Mouse (Mus musculus) heart, embryonic 10.5 days (tissue): ENCODE results near the gene Psat1. TPM values are rescaled to one million over a fixed set of nuclear protein-coding genes. Genes with fewer than 3 reads are reported as not detected.

Experiments used
- DNase-seq: peaks from one replicate; pipeline ENCODE4 v3.0.0-alpha.2; 2017; ENCODE audit warnings: low spot score
- H3K27ac ChIP-seq: fragments of 300-500 bp; sonication (generic); 2 replicates; pipeline ENCODE4 v1.5.1; 2016; ENCODE audit warnings: mild to moderate bottlenecking
- H3K27me3 ChIP-seq: fragments of 300-500 bp; sonication (generic); 2 replicates; pipeline ENCODE4 v1.6.1; 2016; ENCODE audit warnings: mild to moderate bottlenecking; ENCODE audit not compliant: poor library complexity, insufficient read depth, severe bottlenecking
- H3K36me3 ChIP-seq: fragments of 300-500 bp; sonication (generic); 2 replicates; pipeline ENCODE4 v1.6.1; 2016; ENCODE audit warnings: mild to moderate bottlenecking, moderate library complexity
- H3K4me1 ChIP-seq: fragments of 300-500 bp; sonication (generic); 2 replicates; pipeline ENCODE4 v1.6.1; 2016; ENCODE audit warnings: mild to moderate bottlenecking
- H3K4me3 ChIP-seq: fragments of 300-500 bp; sonication (generic); 2 replicates; pipeline ENCODE4 v1.5.1; 2016; ENCODE audit warnings: mild to moderate bottlenecking, moderate library complexity
- H3K9me3 ChIP-seq: fragments of 300-500 bp; sonication (generic); 2 replicates; pipeline ENCODE4 v1.6.1; 2016; ENCODE audit warnings: mild to moderate bottlenecking, moderate library complexity
- whole genome bisulfite sequencing: fragments of 180-500 bp; shearing (Covaris S2); methylation state at CpG from one replicate; pipeline ENCODE4 v1.1.7; 2016; 5-methylcytosine and 5-hydroxymethylcytosine counted together
- polyA plus RNA-seq: library from polyadenylated mRNA; unstranded; fragments of >200 nt; fragmentation: Nextera tagmentation; extraction: Ambion mirVana; gene quantifications from 2 replicates; pipeline ENCODE4 v1.2.1, GENCODE M21; 2016

Gene Psat1
- 56.5 and 88.5 TPM in 2 replicates for polyA plus RNA-seq

DNA sequence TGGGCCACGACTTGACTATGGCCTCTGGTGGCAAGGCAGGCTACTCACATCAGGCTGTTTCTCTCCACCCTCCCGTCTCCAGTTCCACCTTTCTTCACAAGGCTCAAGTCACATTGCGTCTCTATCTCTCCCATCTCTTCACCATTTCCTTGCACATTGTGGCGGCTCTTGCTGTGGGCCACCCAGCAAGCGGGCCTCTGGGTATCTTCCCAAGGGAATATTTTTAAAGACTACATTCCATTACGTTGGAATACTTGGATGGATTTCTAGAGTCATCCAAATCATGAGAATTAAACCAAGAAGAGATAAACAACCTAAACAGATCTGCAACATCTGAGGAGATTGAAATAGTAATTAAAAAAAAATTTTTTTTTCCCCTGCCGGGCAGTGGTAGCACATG lies at the start of gene Psat1:
Gene Psat1, minus strand, starts transcription at position 101 of the 400 bp plus-strand sequence.
- Histone ChIP-seq H3K9me3 (no peaks in the 10 kb centered on the region), H3K36me3 (no peaks in the 10 kb centered on the region), H3K4me1 (no peaks in the 10 kb centered on the region), H3K27ac (no peak within 1 kb of the TSS), H3K27me3 (no peaks in the 10 kb centered on the region), H3K4me3 (no peak within 1 kb of the TSS)
- 78% methylated on average over 7 of the region's 7 CpGs for WGBS
- DNase-seq, result no peak

DNA sequence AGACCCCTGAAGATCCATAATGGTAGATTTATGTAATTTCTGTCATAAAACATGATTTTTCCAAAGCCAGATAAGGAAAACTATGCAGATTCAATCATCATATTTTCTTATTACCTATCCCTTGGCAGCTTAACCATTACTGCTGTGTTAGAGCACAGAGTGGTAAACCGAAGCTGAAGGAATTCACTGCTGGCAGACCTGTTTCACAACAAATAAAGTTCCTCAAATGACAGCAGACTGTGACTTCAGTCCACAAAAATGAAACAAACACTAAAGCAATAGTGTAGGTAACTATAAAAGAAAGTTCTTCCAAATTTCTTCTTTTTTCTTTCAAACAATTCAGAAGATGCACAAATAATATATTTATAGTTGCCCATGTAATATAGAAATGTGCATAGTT lies 43.0 kb upstream of the Psat1 start:
- Histone ChIP-seq H3K27me3 (no peaks in the 10 kb centered on the region), H3K27ac (no peak overlapping the region), H3K36me3 (peaks cover 5% of the 10 kb centered on the region; the same call in 1 of the 2 replicates), H3K4me1 (no peaks in the 10 kb centered on the region), H3K4me3 (no peak overlapping the region), H3K9me3 (no peaks in the 10 kb centered on the region)
- 71% methylated on average over 1 of the region's 1 CpGs for WGBS
- DNase-seq, result no peak

DNA sequence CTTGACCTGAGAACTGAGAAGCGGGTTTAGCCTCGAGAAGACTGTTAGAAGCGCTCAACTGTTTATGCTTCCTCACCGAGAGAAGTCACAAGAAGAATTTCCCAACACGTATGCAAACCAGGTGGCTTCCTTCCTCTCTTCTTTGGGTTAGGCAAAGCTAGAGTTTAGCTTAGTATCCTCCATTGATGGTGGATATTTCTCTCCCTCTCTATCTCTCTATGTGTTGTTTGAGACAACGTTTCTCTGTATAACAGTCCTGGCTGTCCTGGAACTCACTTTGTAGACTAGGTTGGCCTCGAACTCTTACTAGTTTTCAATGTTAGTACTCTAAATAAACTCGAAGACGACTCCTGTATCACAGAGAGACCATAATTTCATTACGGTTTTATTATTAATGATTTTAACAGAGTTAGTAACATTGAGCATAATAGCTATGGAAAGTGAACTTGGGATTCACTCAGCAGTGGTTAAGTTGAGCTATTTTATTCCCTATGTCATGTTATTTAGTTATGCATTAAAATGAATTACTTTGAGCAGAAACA lies 38.1 kb upstream of the Psat1 start:
- Histone ChIP-seq H3K27me3 (no peaks in the 10 kb centered on the region), H3K9me3 (no peaks in the 10 kb centered on the region), H3K36me3 (peaks cover 8% of the 10 kb centered on the region; the same call in 1 of the 2 replicates), H3K27ac (peak overlapping the region; percentile 95), H3K4me3 (peak overlapping the region; percentile 85), H3K4me1 (no peaks in the 10 kb centered on the region)
- WGBS, result 29% methylated on average over 10 of the region's 10 CpGs
- DNase-seq, result no peak

DNA sequence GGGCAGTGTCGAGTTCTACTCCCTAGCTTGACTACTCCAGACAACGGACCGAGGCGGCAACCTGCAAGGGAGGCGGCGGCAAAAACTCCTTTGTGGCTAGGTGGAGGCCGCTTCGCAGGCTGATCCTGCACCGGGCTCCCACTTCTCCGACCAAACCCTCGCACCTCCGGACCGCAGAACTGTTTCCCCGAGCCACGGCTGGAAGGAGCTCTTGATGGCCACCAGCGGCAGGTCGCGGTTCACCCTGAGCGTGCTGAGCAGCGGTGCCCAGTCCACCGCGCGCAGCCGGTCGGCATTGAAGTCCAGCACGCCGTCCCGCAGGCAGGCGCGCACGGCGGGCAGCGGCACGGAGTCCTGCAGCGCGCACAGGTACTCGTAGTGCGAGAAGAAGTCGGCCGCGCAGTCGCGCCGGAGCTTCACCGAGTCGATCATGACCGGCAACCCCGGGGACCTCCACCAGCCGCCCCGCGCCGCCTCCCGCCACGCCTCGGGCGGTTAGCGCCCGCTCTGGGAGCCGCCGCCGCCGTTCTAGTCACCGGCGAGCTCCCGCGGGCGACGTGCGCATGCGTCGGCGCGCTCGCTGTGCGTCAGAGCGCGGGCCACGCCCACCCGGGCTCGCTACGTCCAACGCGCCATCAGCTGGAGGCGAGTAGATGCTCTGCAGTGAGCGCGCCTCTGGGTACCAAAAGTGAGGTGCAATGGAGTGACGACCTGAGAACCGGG lies 37.5 kb upstream of the Psat1 start, which contains the start of gene Cep78:
Gene Cep78, minus strand, starts transcription at position 541 of the 723 bp plus-strand sequence.
- Histone ChIP-seq H3K4me1 (no peaks in the 10 kb centered on the region), H3K4me3 (peak within 1 kb of the TSS; percentile 85), H3K27ac (peak within 1 kb of the TSS; percentile 95), H3K36me3 (peaks cover 12% of the 10 kb centered on the region; the same call in 1 of the 2 replicates), H3K27me3 (no peaks in the 10 kb centered on the region), H3K9me3 (no peaks in the 10 kb centered on the region)
- WGBS, result under 1% methylated on average over 84 of the region's 88 CpGs
- DNase-seq, result peak; percentile 95

DNA sequence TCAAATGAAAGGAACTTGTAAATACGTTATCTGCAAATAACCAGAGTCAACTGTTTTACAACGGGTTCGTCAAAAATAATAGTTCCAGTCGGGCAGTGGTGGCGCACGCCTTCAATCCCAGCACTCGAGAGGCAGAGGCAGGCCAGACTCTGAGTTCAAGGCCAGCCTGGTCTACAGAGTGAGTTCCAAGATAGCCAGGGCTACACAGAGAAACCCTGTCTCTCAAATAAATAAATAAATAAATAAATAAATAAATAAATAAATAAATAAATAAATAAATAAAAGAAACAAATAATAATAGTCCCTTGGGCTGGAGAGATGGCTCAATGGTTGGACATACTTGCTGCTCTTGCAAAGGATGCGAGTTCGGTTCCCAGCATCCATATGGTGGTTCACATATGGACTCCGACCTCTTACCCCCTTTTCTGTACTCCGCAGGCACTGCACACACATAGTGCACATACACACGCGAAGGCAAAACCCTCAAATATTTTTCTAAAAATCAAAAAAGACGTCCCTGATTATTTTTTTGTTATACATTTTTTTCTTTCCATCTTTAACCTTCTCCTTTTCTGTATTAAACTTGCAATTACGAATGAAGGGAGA lies 36.7 kb upstream of the Psat1 start:
- Histone ChIP-seq H3K9me3 (no peaks in the 10 kb centered on the region), H3K27ac (peak overlapping the region; percentile 95), H3K36me3 (peaks cover 14% of the 10 kb centered on the region), H3K27me3 (no peaks in the 10 kb centered on the region), H3K4me1 (no peaks in the 10 kb centered on the region), H3K4me3 (peak overlapping the region; percentile 85)
- WGBS, result 49% methylated on average over 15 of the region's 15 CpGs
- no peak for DNase-seq

DNA sequence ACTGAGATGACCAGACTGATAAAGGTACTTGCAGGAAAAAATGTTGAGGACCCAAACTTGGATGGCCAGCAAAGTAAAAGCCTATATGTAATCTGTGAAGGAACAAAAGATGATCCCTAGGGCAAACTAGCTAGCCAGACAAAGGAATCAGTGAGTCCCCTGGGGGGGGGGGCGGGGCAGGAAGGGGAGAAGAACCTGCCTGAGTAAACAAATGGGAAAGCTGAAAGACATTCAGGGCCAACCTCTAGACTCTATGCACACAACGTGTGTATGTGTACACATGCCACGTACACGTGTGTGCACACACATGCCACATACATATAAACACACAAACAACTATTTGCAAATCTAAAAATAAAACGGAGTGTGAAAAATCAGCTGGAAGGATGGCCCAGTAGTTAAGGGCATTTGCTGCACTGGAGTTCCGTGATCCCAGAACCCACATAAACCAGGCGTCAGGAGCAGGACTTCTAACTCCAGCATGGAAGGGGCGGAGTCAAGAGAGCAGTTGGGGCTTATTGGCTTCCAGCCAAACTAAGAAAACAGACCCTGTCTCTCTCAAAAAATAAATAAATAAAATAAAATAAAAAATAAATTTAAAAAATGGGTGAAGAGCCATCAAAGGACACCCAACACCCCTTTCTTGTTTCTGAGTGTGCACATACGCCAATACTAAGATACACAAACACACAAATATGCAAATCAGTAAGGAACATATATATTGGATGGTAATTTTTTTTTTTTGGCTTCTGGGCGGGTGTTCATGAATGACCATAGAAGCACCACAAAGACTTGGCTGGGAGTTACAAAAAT lies 36.0 kb upstream of the Psat1 start:
- peaks cover 19% of the 10 kb centered on the region for H3K36me3 ChIP-seq
- H3K27ac ChIP-seq, result no peak overlapping the region
- no peaks in the 10 kb centered on the region for H3K4me1 ChIP-seq
- H3K9me3 ChIP-seq, result no peaks in the 10 kb centered on the region
- H3K27me3 ChIP-seq, result no peaks in the 10 kb centered on the region
- no peak for DNase-seq
- 56% methylated on average over 10 of the region's 10 CpGs for WGBS
- no peak overlapping the region for H3K4me3 ChIP-seq

DNA sequence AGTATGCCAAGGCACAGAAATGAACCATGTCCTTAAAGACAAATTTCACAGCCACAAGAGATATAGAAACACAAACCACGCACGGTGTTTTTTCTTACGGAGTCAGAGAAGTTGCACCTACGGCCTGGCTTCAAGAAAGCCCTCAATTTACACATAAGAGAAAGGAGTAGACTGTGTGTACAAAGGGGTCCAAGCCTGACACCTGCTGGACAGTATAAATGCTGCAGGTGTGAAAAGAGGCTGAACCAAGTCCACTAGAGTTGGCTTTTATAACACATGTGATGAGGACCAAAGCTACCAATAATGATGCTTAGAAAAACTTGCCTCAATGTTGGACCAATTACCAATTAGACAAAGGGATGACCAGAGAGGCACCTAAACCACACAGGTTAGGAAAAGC lies 34.7 kb upstream of the Psat1 start:
- no peak overlapping the region for H3K27ac ChIP-seq
- no peak for DNase-seq
- H3K9me3 ChIP-seq, result no peaks in the 10 kb centered on the region
- no peaks in the 10 kb centered on the region for H3K27me3 ChIP-seq
- no peak overlapping the region for H3K4me3 ChIP-seq
- WGBS, result 67% methylated on average over 4 of the region's 4 CpGs
- H3K4me1 ChIP-seq, result no peaks in the 10 kb centered on the region
- H3K36me3 ChIP-seq, result peaks cover 26% of the 10 kb centered on the region

DNA sequence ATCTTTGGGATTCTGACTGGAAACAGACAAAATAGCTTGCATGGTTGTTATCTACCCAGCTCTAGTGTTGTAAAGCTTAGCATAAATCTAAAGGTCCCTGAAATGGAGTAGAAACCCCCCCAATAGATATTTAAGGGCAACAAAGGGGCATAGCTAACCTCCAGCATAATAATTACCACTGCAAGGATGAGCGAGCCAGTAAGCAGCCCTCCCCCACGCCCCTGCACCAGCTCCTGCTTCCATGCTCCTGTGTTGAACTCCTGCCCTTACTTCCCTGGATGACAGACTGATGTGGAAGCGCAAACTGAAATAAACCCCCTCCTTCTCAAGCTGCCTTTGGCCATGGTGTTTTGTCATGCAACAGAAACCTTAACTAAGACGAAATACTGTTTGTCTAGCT lies 26.2 kb upstream of the Psat1 start:
- Histone ChIP-seq H3K4me3 (no peak overlapping the region), H3K9me3 (no peaks in the 10 kb centered on the region), H3K36me3 (peaks cover 80% of the 10 kb centered on the region), H3K4me1 (0 out of 2 replicates have a peak, but pooled peaks cover 8% of the 10 kb centered on the region), H3K27ac (no peak overlapping the region), H3K27me3 (no peaks in the 10 kb centered on the region)
- DNase-seq, result no peak
- 76% methylated on average over 4 of the region's 4 CpGs for WGBS

DNA sequence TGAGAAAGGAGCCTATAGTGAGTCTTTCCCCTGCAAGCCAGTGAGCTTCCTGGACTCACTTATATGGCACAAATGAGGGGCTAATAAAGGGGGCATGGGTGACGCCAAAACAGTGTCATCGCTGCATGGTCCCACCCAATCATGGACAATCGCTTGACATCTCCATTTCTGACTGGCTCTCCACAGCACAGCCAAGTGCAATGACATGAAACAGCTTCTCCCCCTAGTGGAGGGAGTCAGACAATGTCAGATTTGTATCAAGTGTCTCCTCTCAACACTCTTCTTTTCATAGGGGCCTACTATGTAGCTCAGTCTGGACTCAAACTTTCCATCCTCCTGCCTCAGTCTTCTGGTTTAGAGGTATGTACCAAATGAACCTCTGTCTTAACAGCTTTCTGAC lies 17.9 kb upstream of the Psat1 start:
- Histone ChIP-seq H3K9me3 (no peaks in the 10 kb centered on the region), H3K4me3 (no peak overlapping the region), H3K4me1 (no peaks in the 10 kb centered on the region), H3K36me3 (peaks cover 53% of the 10 kb centered on the region), H3K27me3 (no peaks in the 10 kb centered on the region), H3K27ac (no peak overlapping the region)
- WGBS, result 64% methylated on average over 3 of the region's 3 CpGs
- no peak for DNase-seq

DNA sequence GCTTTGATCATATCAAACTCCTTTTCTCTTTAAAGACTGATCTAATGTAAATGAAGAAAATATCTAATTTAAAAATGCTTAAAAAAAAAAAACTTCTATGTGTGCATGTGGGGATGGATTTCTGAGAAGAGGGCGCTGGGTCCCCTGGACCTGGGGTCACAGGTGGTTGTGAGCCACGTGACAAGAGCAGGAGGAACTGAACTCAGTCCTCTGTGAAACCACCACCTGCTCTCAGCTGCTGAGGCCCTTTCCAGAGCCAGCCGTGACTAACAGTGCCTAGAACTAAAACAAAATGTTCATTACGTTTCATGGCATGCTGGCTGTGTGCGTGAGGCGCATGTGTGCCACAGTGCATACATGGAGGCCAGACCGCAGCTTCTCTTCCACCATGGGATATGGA lies 17.4 kb upstream of the Psat1 start:
- Histone ChIP-seq H3K4me1 (no peaks in the 10 kb centered on the region), H3K27me3 (no peaks in the 10 kb centered on the region), H3K4me3 (no peak overlapping the region), H3K27ac (no peak overlapping the region), H3K36me3 (peaks cover 51% of the 10 kb centered on the region), H3K9me3 (no peaks in the 10 kb centered on the region)
- no peak for DNase-seq
- 88% methylated on average over 7 of the region's 7 CpGs for WGBS

DNA sequence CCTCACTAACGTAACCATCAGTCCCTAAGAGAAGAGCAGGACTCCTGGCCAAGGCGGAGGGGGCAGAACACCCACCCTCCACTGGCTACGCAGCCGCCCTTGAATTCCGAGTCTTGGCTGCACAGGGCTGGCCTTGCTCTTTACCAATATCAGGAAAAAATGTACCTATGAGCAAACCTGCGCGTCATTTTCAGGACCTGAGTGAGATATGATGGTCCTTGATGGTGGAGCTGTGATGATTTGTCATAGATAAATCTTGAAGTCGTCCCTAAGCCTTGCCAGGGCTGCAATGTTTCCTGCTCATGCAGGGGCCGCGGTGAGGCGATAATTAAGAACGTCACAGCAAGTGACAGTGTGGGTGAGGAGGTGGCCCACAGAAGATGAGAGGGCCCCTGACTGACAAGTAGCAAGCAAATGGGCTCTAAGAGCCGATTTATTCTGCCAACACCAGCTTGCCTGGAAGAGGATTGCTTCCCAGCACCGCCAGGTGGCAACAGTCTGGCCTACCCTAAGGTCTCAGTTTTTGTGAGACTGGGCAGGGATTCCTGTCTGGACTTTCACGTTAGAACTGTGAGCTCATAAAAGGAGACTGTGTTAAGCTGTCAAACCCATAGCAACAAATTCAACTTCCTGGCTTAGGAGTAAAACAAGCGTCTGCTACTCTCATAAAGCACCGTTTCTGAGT lies 16.0 kb upstream of the Psat1 start:
- Histone ChIP-seq H3K27me3 (no peaks in the 10 kb centered on the region), H3K4me3 (no peak overlapping the region), H3K27ac (no peak overlapping the region), H3K36me3 (peaks cover 50% of the 10 kb centered on the region), H3K4me1 (no peaks in the 10 kb centered on the region), H3K9me3 (no peaks in the 10 kb centered on the region)
- no peak for DNase-seq
- 85% methylated on average over 17 of the region's 17 CpGs for WGBS

DNA sequence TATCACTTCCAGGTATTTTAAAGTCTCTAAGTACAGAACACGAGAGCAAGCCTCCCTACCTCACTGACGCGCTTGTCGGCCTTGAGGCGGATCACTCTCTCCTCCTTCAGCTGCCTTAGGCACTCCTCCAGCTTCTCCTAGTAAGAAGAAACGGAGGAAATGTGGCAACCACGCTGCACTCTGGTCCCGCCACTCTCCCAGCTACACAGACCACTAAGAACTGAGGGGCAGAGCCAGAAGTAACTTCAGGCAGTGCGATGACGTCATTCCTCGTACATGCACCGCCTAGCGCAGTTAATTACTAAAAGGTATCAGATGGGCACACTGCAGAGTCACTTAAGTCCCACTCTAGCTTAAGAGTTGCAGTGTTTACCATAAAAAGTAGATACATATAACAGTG lies 15.2 kb upstream of the Psat1 start:
- Histone ChIP-seq H3K27ac (no peak overlapping the region), H3K9me3 (no peaks in the 10 kb centered on the region), H3K4me3 (no peak overlapping the region), H3K36me3 (peaks cover 45% of the 10 kb centered on the region), H3K27me3 (no peaks in the 10 kb centered on the region), H3K4me1 (no peaks in the 10 kb centered on the region)
- DNase-seq, result no peak
- 83% methylated on average over 13 of the region's 13 CpGs for WGBS
